Comparison of ENCODE assay signal across 9 mouse cellular contexts in genomic region chr15:86053890-86054536, GRCm38 (mm10). TPM values are rescaled to one million over a fixed set of nuclear protein-coding genes. Genes with fewer than 3 reads are reported as not detected.
DNase-seq lines count a peak whose midpoint lies in the region; ATAC-seq lines count a peak whose summit lies in the region.
"Had no signal": no experiment of that assay in that cellular context is flagged by ENCODE, and none has a peak within 500 bp of the region (broad histone marks: within the 10 kb centered on the region; RNA-seq: fewer than 3 reads in every experiment).

No protein-coding gene starts in this region.

- no peak overlapping the region for H3K27ac ChIP-seq in forebrain, embryonic 11.5 days (ENCODE audit: low read depth, low read length)
- H3K27ac ChIP-seq: midbrain, embryonic 12.5 days had no signal

- H3K27me3 ChIP-seq in forebrain, embryonic 11.5 days (ENCODE audit: control insufficient read depth, insufficient read depth, low read length), result no peaks in the 10 kb centered on the region; the same call in 1 of the 2 replicates

- intact Hi-C loops in heart, postnatal 36 days (cut with DNase I), result loop anchor here (1.0 to 2.0 kb wide), 2 partner anchors 70 to 81 kb away; no protein-coding TSS in a partner anchor

- peak; percentile 91 for DNase-seq in MN1 (ENCODE audit: low spot score)
- DNase-seq in c-Kit-positive CD71-negative TER-119-negative erythroid progenitor cells, embryonic 14.5 days (ENCODE audit: low read depth), result peak; percentile 84
- DNase-seq in forebrain, embryonic 11.5 days (ENCODE audit: low spot score), result peak; percentile 88
- peak; percentile 87 to 90 for DNase-seq in heart, postnatal 36 days
- peak; percentile 77 to 82 for DNase-seq in layer of hippocampus, postnatal 36 days
- DNase-seq in lung, postnatal 4 days, result peak; percentile 73 to 83
- DNase-seq in right cerebral cortex, postnatal 36 days (ENCODE audit: low spot score in 2 of 2), result peak; percentile 68 to 76
- peak; percentile 44 for DNase-seq in yolk sac, embryonic 10.5 days (ENCODE audit: low spot score)

- ATAC-seq in forebrain, embryonic 11.5 days (replicated peaks; ENCODE audit: low FRiP score), result 0 out of 2 replicates have a peak, but pooled peaks have one; percentile 19

- no peak overlapping the region for H3K4me2 ChIP-seq in forebrain, embryonic 11.5 days (ENCODE audit: low read depth, low read length, severe bottlenecking)
- H3K4me2 ChIP-seq: midbrain, embryonic 12.5 days had no signal

- no peaks in the 10 kb centered on the region for H3K9me3 ChIP-seq in forebrain, embryonic 11.5 days (ENCODE audit: control insufficient read depth, low read length)
- H3K9me3 ChIP-seq: midbrain, embryonic 12.5 days had no signal

- 39% methylated on average over 2 of the region's 2 CpGs for WGBS in forebrain, embryonic 11.5 days

- no peaks in the 10 kb centered on the region for H3K36me3 ChIP-seq in forebrain, embryonic 11.5 days (ENCODE audit: control insufficient read depth, insufficient read depth, low read length)
- H3K36me3 ChIP-seq: midbrain, embryonic 12.5 days had no signal

- no peak overlapping the region for H3K9ac ChIP-seq in forebrain, embryonic 11.5 days (ENCODE audit: low read length)
- H3K9ac ChIP-seq: midbrain, embryonic 12.5 days had no signal

- H3K4me3 ChIP-seq in forebrain, embryonic 11.5 days (ENCODE audit: low read depth, low read length), result no peak overlapping the region
- H3K4me3 ChIP-seq: midbrain, embryonic 12.5 days had no signal

- peaks cover 7% of the 10 kb centered on the region; the same call in 1 of the 2 replicates for H3K4me1 ChIP-seq in forebrain, embryonic 11.5 days (replicated peaks; ENCODE audit: control insufficient read depth, insufficient read depth, low read length)

RNA-seq across cellular contexts. Expression of gene Gramd4, which starts 3.5 kb away (rescaled TPM):
- polyA plus RNA-seq in forebrain, embryonic 11.5 days (2014; fragmentation: Nextera tagmentation; extraction: Ambion mirVana), result 15.5 and 16.6 TPM in 2 replicates
- 10 to 100 TPM; 29.6 to 35.3 TPM for total RNA-seq in heart, postnatal 36 days (2021)
- 10 to 100 TPM; 25.4 to 30.9 TPM for total RNA-seq in layer of hippocampus, postnatal 36 days (2021)

RNA-seq across cellular contexts. Expression of gene Celsr1, which starts 20.4 kb away (rescaled TPM):
- polyA plus RNA-seq in forebrain, embryonic 11.5 days (2014; fragmentation: Nextera tagmentation; extraction: Ambion mirVana), result 7.3 and 7.9 TPM in 2 replicates
- 1 to 10 TPM; 6.4 to 7.2 TPM for total RNA-seq in heart, postnatal 36 days (2021)
- 1 to 10 TPM; 4.1 to 4.7 TPM for total RNA-seq in layer of hippocampus, postnatal 36 days (2021)
